Mouse (Mus musculus): Measurements from ENCODE around the gene Osbpl9.

The Osbpl9 gene

DNA sequence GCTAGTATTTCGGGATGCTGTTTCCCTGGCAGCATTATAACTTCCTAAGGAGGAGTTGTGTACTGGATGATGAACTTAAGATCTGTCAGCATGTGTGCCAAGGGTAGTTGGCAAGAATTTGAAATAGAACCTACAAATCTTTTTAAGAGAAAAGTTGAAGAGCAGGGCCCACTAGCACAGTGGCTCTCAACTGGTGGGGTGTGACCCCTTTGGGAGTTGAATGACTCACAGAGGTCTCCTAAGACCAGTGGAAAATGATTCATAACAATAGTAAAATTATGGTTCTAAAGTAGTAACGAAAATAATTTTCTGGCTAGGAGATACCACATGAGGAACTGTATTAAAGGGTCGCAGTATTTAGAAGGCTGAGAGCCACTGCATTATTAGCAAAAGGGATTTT lies 67.1 kb downstream of the Osbpl9 start:
- DNase-seq (ENCODE audit: low read depth, low spot score) = no peak

- peak; percentile 83 for DNase-seq (ENCODE audit: low read depth, low spot score)
Observed at GRCm38 (mm10) chr4:109131256-109131872, 70.7 kb downstream of the Osbpl9 start.

- DNase-seq (ENCODE audit: low read depth, low spot score) = no peak
Observed at GRCm38 (mm10) chr4:109128971-109129370, 73.1 kb downstream of the Osbpl9 start.

- no peak for DNase-seq (ENCODE audit: low read depth, low spot score)
Observed at GRCm38 (mm10) chr4:109128017-109128416, 74.1 kb downstream of the Osbpl9 start.

- no peak for DNase-seq (ENCODE audit: low read depth, low spot score)
Observed at GRCm38 (mm10) chr4:109126834-109127564, 75.1 kb downstream of the Osbpl9 start.

GRCm38 (mm10) chr4:109125746-109126425 lies 76.2 kb downstream of the Osbpl9 start:
- DNase-seq (ENCODE audit: low read depth, low spot score) = peak; percentile 63

- DNase-seq (ENCODE audit: low read depth, low spot score) = no peak
Observed at GRCm38 (mm10) chr4:109122830-109123555, 79.1 kb downstream of the Osbpl9 start.

GRCm38 (mm10) chr4:109120735-109121134 lies 81.3 kb downstream of the Osbpl9 start:
- DNase-seq (ENCODE audit: low read depth, low spot score) = no peak

DNA sequence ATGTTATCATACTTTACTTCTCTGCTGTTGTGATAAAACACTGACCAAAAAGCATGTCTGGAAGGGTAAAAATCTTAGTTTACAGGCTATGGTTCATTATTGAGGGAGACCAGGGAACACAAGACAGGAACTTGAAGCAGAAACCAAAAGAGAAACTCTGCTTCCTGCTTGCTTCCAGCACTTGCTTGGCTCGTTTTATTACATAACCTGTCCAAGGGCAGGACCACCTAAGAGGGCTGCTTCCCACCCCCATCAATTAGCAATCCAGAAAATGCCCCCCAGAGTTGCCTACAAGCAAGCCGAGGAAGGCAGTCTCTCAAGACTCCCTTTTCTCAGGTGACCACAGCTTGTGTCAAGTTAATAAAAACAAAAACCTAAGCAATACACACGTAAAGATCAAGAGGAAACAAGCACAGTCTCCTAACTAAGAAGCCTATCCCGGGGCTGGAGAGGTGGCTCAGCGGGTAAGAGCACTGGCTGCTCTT lies 82.4 kb downstream of the Osbpl9 start:
- DNase-seq (ENCODE audit: low read depth, low spot score) = no peak

GRCm38 (mm10) chr4:109118327-109118659 lies 83.8 kb downstream of the Osbpl9 start:
- no peak for DNase-seq (ENCODE audit: low read depth, low spot score)

GRCm38 (mm10) chr4:109117596-109118326 lies 84.3 kb downstream of the Osbpl9 start:
- DNase-seq (ENCODE audit: low read depth, low spot score) = peak; percentile 98

DNA sequence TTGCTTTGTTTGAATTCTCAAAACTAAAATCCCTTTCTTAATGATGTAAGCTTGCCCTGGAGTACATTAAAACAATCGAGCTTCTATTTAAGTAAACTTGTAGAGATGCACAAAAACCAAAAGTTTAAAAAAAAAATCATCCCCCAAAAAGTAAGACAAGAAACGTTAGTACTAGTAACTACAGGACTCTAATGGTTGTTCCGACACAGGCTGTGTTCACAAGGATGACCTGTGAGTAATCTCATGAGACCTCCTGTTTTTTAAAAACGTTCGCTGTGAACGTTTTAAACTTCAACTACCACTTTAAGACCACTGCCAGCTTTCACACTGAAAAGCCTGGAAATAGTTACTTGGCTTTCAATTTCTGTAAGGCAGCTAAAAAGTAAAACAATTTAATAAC lies 85.1 kb downstream of the Osbpl9 start:
- DNase-seq (ENCODE audit: low read depth, low spot score) = no peak

DNA sequence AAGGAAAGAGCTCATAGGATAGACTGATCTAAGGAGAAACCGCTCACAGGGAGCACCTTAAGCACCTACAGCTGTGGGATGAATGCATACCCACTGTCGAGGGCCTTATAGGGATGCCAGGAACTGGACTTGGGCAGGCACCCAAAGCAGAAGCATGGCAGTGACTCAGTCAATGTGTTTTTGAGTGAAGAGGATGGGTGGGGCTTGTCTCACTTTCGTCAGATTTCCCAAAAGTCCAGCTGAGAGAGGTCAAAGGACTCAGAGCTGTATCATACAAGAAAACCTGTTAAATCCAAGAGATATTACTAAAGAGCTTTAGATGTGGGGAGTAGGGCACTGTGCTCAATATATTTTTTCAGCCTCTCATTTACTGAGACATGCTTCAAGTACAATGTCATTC lies 85.6 kb downstream of the Osbpl9 start:
- no peak for DNase-seq (ENCODE audit: low read depth, low spot score)

DNA sequence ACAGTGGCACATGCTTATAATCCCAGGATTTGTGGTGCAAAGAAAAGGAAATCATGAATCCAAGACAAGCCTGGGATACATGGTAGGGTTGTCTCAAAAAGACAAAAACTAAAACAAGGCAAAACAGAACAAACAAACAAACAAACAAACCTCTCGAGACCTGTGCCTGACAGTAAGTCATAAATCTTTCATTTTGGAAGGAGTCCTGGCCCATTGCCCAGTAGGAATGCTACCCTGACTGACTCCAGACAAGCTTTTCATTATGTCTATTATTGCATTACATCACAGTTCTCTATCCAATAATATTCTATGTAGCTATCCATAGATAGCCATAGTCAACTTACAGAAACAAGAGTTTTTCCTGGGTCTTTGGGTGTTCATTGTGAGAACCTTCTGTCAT lies 86.3 kb downstream of the Osbpl9 start:
- no peak for DNase-seq (ENCODE audit: low read depth, low spot score)

DNA sequence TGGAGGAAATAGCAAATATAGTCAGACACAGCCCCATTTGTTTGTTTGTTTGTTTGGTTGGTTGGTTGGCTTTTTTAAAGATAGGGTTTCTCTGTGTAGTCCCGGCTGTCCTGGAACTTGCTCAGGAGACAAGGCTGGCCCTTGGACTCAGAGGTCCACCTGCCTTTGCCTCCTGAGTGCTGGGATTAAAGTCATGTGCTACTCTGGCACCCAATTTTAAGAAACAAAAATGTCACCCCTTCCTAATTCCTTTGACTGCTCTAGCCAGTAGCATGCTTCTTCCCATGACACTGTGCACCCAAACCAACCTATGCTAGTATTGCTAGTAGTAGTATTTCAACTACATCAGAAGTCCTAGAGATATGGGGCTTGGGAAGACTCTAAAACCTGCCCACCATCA lies 87.8 kb downstream of the Osbpl9 start:
- DNase-seq (ENCODE audit: low read depth, low spot score) = no peak

GRCm38 (mm10) chr4:109112915-109113505 lies 89.1 kb downstream of the Osbpl9 start:
- peak; percentile 72 for DNase-seq (ENCODE audit: low read depth, low spot score)

- no peak for DNase-seq (ENCODE audit: low read depth, low spot score)
Observed at GRCm38 (mm10) chr4:109110978-109111377, 91.1 kb downstream of the Osbpl9 start.

- DNase-seq (ENCODE audit: low read depth, low spot score) = no peak
Observed at GRCm38 (mm10) chr4:109109686-109110085, 92.4 kb downstream of the Osbpl9 start.

- no peak for DNase-seq (ENCODE audit: low read depth, low spot score)
Observed at GRCm38 (mm10) chr4:109109012-109109411, 93.1 kb downstream of the Osbpl9 start.

DNA sequence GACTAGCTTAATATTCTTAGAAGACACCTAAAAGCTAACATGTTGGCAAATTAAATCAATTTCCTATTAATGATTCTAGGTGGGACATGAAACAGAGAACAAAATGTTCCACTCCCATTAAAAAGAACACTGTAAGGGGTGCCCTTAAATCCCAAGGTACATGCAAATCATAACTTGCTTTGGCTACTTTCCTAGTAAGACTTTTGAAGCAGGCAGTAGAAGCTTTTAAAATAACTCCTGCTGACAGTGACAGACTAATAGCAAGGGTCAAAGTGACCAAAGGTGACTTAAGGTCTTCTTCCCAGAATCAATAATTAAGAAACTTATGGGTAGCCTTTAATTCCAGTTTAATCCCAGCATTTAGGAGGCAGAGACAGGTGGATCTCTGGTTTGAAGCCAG lies 95.5 kb downstream of the Osbpl9 start:
- no peak for DNase-seq (ENCODE audit: low read depth, low spot score)

DNA sequence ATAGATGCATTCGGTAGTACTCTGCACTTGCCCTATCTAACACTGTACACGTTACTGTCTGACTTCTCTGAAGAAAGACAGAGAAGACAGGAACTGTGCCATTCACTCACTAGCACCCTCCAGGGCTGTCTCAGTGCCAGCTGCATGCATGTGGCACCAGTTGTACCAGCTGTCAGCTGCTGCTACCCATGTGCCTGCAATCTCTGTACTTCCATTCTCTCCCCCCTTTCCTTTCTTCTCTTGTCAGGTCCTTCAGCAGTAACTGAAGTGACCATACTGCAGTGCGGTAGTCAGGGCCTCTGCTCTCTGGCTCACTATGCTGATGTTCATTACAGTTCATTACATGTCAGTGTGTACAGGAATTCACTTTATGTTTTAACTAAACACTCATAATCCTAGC lies 96.0 kb downstream of the Osbpl9 start:
- DNase-seq (ENCODE audit: low read depth, low spot score) = no peak

Measured in ZHBTc4 (cell line).